Mouse (Mus musculus): ENCODE results near the gene Per3. TPM values are rescaled to one million over a fixed set of nuclear protein-coding genes. Genes with fewer than 3 reads are reported as not detected.
A peak's percentile ranks its signal among the peaks of the same experiment; 100 is the strongest.

Per3 gene
- 10 to 100 TPM; 31.6 to 35.6 TPM for total RNA-seq (2021)
- long read RNA-seq, experiment 1, full-length matches to known transcripts: 2 of 7 reads
- long read RNA-seq, experiment 1, partial matches to known transcripts: 1 of 7 reads
- long read RNA-seq, experiment 1, other reads (novel, unspliced or antisense): 4 of 7 reads
- long read RNA-seq, experiment 2, full-length matches to known transcripts: 1 of 14 reads
- long read RNA-seq, experiment 2, partial matches to known transcripts: 2 of 14 reads
- long read RNA-seq, experiment 2, other reads (novel, unspliced or antisense): 11 of 14 reads

DNA sequence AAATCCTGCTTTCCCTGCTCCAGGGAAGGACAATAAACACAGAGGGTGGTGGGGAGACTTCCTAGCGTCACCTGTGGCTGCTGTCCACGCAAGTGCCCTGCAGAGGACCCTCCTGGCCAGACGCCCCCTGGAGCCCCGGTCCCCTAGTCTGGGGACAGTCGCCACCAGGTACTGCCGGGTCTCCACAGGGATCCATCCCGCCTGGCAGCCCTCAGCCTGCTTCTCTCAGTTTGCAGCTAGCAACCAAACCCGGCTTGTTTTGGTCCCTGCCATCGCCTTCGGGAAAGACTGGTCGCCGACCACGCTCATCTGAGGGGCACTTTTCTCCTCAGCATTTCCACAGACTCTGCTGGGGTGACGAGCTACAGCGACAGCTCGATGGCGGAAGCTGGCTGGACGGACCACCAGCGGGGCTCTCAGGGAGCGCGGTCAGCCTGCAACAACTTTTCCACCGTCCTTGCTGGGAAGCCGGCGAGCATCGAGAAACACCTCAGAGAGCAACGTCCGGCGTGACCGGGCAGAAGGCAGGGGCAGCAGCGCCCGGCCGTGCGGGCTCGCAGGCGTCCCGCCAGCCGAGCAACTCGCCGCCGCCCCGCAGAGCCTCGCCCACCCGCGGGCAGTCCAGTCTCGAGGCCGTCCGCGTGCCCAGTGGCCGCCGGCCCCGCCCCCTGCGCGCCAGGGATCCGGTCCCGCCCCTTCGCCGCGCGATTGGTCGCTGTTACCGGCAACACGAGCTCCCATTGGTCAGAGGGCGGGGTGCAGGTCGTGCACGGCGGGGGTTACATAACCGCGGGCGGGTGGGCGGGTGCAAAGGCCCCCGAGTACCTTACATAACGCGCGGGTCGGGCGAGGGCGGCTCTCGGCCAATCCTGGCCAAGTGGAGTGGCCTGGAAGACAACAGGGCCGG is at the start of gene Per3:
Gene Per3 (minus strand): TSS at position 629 of the 907 bp plus-strand sequence.
- H3K27ac ChIP-seq: peak within 1 kb of the TSS; percentile 100
- H3K4me3 ChIP-seq: peak within 1 kb of the TSS; percentile 69
- peak; percentile 96 to 98 for DNase-seq (ENCODE audit: low spot score in 2 of 2)
- TF ChIP-seq CTCF (conservative IDR thresholded peaks at IDR 0.05): no peak

DNA sequence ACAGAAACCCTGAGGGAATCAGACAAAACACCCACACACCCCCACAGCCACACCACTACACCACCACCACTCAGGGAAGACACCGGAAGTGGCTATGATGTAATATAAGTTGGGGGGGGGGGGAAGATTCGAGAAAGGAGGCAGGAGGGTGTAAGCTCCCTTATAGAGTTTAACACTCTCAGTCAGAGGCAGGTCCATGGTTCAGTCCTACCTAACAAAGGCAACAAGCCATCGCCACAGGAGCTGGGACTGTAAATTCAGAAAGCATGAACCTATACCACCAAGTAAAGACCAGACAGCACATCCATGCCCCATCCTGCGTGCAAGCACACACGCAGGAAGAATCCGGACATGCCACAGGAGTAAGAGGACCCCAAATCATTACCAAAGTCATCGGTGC is 44.8 kb upstream of the Per3 start, which contains the start of gene Gm13090:
Gene Gm13090 (plus strand): TSS at position 301 of the 400 bp plus-strand sequence.
- Histone ChIP-seq H3K4me3 (peak within 1 kb of the TSS; percentile 31; the same call in 1 of the 2 replicates), H3K27ac (peak within 1 kb of the TSS; percentile 83)
- no peak for TF ChIP-seq CTCF (conservative IDR thresholded peaks at IDR 0.05)
- no peak for DNase-seq (ENCODE audit: low spot score in 2 of 2)

DNA sequence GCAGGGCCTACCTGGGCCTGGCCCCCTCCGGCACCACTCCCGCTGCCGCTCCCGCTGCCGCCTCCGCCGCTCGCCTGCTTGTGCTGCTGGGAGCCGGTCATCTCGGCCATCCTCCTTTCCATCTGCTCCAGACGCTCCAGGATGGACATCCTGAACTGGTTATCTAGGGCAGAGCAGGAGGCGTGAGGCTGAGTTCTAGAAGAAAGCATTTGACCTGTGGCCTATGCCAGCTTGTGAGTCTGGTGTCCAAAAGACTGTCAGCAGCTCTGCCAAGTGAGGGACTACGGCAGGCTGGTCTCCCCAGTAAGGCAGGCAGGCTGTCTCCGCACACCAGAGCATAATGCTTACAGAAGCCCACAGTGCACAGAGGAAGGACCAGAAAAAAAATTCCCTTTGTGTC is 44.4 kb upstream of the Per3 start:
- DNase-seq (ENCODE audit: low spot score in 2 of 2): no peak
- Histone ChIP-seq H3K4me3 (peak overlapping the region; percentile 31; the same call in 1 of the 2 replicates), H3K27ac (peak overlapping the region; percentile 83)
- no peak for TF ChIP-seq CTCF (conservative IDR thresholded peaks at IDR 0.05)

DNA sequence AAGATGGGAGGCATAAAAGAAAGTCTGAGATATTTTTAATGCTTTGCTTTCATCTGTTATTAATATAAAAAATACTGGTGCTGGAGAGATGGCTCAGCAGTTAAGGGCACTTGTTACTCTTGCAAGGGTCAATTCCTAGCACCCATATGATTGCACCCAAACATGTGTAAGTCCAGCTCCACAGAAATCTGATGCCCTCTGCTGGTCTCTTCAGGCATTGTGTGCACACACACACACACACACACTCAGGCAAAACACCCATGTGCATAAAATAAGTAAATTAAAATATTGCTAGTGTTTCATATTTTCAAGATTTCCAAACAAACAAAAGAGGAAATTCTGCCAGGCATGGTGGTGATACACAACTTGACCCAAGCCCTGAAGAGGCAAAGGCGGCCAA is 42.9 kb upstream of the Per3 start:
- H3K4me3 ChIP-seq: no peak overlapping the region
- DNase-seq (ENCODE audit: low spot score in 2 of 2): no peak
- TF ChIP-seq CTCF (conservative IDR thresholded peaks at IDR 0.05): peak; percentile 58
- no peak overlapping the region for H3K27ac ChIP-seq

DNA sequence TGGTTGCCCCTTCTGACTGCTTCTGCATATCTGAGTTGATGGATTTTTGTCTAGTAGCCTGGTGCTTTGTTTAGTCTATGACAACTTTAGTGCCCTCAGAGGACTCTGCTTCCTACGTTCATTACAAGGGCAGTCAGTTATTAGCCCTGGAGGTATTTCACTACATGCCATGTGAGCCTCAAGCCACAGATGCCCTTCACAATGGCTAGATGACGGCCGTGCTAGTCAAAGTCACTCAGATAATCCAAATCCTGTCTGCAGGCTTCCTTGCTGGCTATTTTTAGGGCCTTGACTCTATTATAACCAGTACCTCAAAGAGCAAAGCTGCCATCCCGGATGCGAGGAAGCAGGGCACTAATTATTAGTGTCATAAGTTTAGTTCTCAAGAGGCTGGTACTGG is 38.6 kb upstream of the Per3 start:
- Histone ChIP-seq H3K4me3 (no peak overlapping the region), H3K27ac (0 out of 2 replicates have a peak overlapping the region, but pooled peaks have one; percentile 28)
- no peak for DNase-seq (ENCODE audit: low spot score in 2 of 2)
- TF ChIP-seq CTCF (conservative IDR thresholded peaks at IDR 0.05): no peak

DNA sequence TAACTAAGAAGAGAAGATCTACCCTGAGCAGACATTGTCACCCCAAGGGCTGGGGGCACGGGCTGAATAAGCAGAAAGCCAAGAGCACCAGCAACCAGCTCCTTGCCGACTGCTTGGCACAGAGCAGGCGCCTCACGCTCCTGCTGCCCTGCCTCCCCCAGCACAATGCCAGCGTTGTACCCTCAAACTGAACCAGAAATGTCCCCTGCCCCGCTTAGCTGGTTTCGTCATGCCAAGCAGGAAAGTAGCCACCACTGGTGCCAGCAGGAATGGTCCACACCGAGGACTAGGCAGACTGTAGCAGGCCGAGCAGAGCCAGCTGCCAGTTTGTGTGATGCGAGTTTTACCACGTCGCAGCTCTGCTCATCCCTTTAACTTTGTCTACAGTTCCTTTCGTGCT is 37.5 kb upstream of the Per3 start:
- Histone ChIP-seq H3K4me3 (no peak overlapping the region), H3K27ac (peak overlapping the region; percentile 55; the same call in 1 of the 2 replicates)
- no peak for TF ChIP-seq CTCF (conservative IDR thresholded peaks at IDR 0.05)
- no peak for DNase-seq (ENCODE audit: low spot score in 2 of 2)

DNA sequence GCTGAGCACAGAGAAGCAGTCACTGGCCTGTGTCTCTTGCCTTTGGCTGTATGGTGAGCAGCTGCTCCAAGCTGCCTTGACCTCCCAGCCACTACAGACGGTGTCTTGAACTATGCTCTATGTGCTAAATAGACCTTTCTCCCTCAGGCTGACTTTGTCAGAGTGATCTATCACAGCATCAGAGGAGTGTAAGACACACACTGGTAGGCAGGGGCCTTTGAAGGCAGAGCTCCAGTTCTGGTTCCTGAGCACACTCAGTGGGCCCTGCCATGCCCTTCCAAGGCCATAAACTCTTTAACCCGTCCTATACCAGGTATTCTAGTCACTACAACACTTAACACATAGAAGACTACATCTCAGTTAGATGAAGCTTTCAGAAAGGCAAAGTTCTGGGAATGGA is 36.9 kb upstream of the Per3 start:
- Histone ChIP-seq H3K27ac (peak overlapping the region; percentile 55; the same call in 1 of the 2 replicates), H3K4me3 (no peak overlapping the region)
- no peak for DNase-seq (ENCODE audit: low spot score in 2 of 2)
- TF ChIP-seq CTCF (conservative IDR thresholded peaks at IDR 0.05): no peak

DNA sequence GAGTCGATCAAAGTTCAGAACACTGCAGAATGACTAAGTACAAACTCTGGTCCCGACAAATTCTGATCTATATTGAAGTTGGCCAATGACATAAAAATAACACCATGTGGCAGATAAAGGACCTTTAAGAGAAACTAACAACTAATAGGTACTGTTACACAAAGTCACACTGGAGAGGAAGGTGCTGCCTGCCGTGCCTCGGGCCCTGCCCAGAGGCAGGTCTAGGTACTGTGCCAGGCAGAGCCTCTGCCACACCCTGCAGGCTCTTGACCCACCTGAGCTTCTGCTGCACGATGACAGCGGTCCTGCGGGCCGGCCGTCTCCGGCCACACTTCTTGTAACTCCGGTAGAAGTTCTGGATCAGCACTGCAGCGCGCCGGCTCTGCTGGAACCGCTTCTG is 30.4 kb upstream of the Per3 start:
- no peak for TF ChIP-seq CTCF (conservative IDR thresholded peaks at IDR 0.05)
- H3K27ac ChIP-seq: no peak overlapping the region
- H3K4me3 ChIP-seq: no peak overlapping the region
- no peak for DNase-seq (ENCODE audit: low spot score in 2 of 2)

DNA sequence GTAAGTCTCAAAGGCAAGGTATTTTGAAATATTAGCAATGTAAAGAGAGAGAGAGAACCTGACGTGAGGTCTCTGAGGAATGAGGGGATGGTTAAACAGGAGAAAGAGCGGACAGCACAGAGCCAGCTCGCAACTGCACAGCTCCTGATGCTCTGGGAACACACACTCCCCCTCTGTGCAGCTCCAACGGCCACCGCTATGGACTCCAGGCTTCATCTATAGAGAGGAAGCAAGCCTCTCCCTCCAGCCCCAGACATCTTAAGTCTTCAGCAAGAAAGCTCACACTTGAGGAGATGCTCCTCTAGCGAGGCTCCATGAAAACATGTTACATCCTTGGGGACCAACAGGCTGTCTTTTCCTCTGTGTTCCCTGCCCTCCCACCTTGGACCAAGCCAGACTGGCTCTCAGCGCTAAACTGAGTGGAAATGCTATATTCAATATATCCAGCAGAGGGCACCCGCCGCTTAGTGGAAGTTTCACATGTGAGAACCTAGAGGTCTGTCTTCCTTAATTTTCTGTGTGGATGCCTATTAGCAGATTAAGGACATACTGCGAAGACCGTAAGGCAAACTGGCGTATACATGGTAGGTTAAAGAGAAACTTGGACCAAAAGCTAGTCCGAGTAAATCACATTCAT is 28.8 kb upstream of the Per3 start:
- TF ChIP-seq CTCF (conservative IDR thresholded peaks at IDR 0.05): peak; percentile 92
- Histone ChIP-seq H3K27ac (peak overlapping the region; percentile 32; the same call in 1 of the 2 replicates), H3K4me3 (no peak overlapping the region)
- peak; percentile 68 to 87 for DNase-seq (ENCODE audit: low spot score in 2 of 2)

DNA sequence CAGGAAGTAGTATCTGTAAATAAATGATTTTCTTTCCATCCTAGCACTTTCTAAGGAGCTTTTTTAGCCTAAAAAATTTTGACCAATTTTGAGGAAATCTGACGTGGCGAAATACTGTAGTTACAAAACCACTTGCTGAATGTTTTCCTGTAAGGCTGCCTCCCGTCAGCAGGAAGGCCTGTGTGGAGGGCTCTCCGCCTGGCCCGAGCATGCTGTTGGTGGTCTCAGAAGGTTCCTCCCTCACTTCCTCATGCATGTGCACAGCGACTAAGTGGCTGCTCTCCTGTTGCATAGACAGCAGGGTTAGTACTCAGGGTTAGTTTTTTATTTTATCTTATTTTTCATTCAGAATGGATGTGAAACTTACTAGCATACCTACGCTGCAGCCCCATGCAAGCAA is 26.5 kb upstream of the Per3 start:
- no peak for TF ChIP-seq CTCF (conservative IDR thresholded peaks at IDR 0.05)
- no peak for DNase-seq (ENCODE audit: low spot score in 2 of 2)
- Histone ChIP-seq H3K4me3 (no peak overlapping the region), H3K27ac (peak overlapping the region; percentile 59)

DNA sequence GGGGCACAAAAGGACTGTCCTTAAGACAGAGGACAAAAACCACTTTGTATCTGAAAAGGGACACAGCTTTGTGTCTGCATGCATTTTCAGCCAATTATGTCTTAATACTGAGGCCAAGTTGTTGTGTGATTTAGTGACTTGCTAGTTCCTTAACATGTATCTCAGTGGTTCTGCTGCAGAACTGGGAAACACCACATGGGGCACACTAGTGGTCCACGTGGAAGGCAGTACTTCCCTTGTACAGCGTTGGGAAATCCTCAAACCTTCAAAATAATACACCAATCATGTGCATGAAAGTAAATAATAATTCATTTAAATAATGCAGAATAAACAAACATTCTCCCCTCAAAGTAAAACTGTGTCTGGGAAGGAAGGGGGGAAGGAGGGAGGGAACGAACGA is 24.3 kb upstream of the Per3 start:
- H3K27ac ChIP-seq: peak overlapping the region; percentile 43; the same call in 1 of the 2 replicates
- DNase-seq (ENCODE audit: low spot score in 2 of 2): no peak
- H3K4me3 ChIP-seq: no peak overlapping the region
- TF ChIP-seq CTCF (conservative IDR thresholded peaks at IDR 0.05): peak; percentile 66

DNA sequence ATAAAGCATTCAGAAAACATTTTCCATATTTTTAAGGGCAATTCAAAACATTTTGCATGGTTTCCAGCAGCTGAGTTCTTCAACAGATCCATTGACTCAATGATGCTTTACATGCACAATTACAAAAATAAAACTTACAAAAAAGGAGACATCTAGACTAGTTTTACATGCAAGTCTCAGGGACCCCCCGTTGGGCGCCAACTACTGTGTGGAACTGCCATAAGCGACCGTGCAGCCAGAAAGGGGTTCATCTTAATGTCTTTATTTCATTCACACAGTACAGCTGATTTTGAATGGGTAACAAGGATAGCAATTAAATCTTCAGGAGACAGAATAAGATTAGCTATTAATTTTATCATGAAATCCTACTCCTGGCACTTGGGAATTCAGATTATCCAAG is 15.1 kb upstream of the Per3 start:
- Histone ChIP-seq H3K4me3 (no peak overlapping the region), H3K27ac (no peak overlapping the region; the same call in 1 of the 2 replicates)
- no peak for DNase-seq (ENCODE audit: low spot score in 2 of 2)
- no peak for TF ChIP-seq CTCF (conservative IDR thresholded peaks at IDR 0.05)

DNA sequence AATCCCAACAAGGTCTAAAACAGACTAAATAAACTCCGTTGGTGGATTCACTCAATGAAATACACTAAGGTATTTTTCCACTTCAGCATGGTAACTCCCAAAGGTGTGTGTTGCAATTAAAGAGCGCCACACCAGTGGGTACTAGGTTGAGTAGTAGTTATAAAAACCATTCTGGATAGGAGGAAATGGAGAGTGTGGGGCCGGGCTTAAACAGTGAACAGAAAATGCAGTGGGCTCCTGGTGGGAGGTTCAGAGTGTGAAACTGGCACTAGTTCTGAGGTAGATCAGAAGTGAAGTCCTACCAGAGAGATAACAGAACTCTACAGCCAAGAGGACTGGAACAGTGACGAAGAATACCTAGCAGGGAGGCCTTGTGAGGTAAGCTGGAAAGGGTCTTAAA is 14.2 kb upstream of the Per3 start:
- no peak for DNase-seq (ENCODE audit: low spot score in 2 of 2)
- no peak for TF ChIP-seq CTCF (conservative IDR thresholded peaks at IDR 0.05)
- Histone ChIP-seq H3K27ac (peak overlapping the region; percentile 96), H3K4me3 (peak overlapping the region; percentile 94)
